Mouse (Mus musculus) heart, postnatal 10 days (tissue): ENCODE results near the gene Ugt1a7c. TPM values are rescaled to one million over a fixed set of nuclear protein-coding genes. Genes with fewer than 3 reads are reported as not detected.

Experiments used
- DNase-seq, 2 experiments: peaks; one replicate each; pipeline ENCODE4 v3.0.0; 2021
- intact Hi-C: fragments of 180-260 bp; cut with DNase I; formaldehyde crosslinking; loops from one replicate; pipeline ENCODE4 v1.15.1; 2025
- total RNA-seq, 2 experiments: library from RNA; stranded (reverse); gene quantifications; 2 replicates each; pipeline ENCODE4 v1.2.3; 2021

The Ugt1a7c gene
- total RNA-seq, 2 experiments from 2014 or later, result 1.3 to 1.7 TPM

- intact Hi-C loops, result no loop called here
- DNase-seq, result no peak
Measured at GRCm38 (mm10) chr1:88186325-88186935, 91.6 kb downstream of the Ugt1a7c start.

GRCm38 (mm10) chr1:88192136-88192535 lies 97.3 kb downstream of the Ugt1a7c start:
- intact Hi-C loops, result no loop called here
- DNase-seq, result no peak

- DNase-seq, result no peak
- intact Hi-C loops, result no loop called here
Measured at GRCm38 (mm10) chr1:88195687-88196086, 100.8 kb downstream of the Ugt1a7c start.

- no peak for DNase-seq
- intact Hi-C loops, result no loop called here
Measured at GRCm38 (mm10) chr1:88197443-88197842, 102.6 kb downstream of the Ugt1a7c start.

GRCm38 (mm10) chr1:88199996-88200395 lies 105.1 kb downstream of the Ugt1a7c start:
- intact Hi-C loops, result no loop called here
- DNase-seq, result no peak

- DNase-seq, result no peak
- intact Hi-C loops, result no loop called here
Measured at GRCm38 (mm10) chr1:88200456-88200855, 105.6 kb downstream of the Ugt1a7c start, which contains the start of gene Ugt1a2. Ugt1a2 (plus strand) TSS chr1:88200601.

GRCm38 (mm10) chr1:88205294-88205922 lies 110.5 kb downstream of the Ugt1a7c start, which contains the start of gene Dnajb3:
Dnajb3 (minus strand) TSS chr1:88205782.
- intact Hi-C loops, result no loop called here
- DNase-seq, result peak; percentile 77 to 80

- intact Hi-C loops, result no loop called here
- no peak for DNase-seq
Measured at GRCm38 (mm10) chr1:88206843-88207479, 112.1 kb downstream of the Ugt1a7c start.

- intact Hi-C loops, result no loop called here
- DNase-seq, result no peak
Measured at GRCm38 (mm10) chr1:88211812-88212211, 117.0 kb downstream of the Ugt1a7c start, which contains the start of gene Ugt1a1. Ugt1a1 (plus strand) TSS chr1:88211959.

- intact Hi-C loops, result no loop called here
- peak; percentile 0 to 6 for DNase-seq
Measured at GRCm38 (mm10) chr1:88212341-88213045, 117.6 kb downstream of the Ugt1a7c start.

- intact Hi-C loops, result no loop called here
- DNase-seq, result peak in 1 of 2 experiments; percentile 0
Measured at GRCm38 (mm10) chr1:88213061-88213460, 118.2 kb downstream of the Ugt1a7c start.

- intact Hi-C loops, result no loop called here
- peak; percentile 2 to 6 for DNase-seq
Measured at GRCm38 (mm10) chr1:88213766-88214461, 119.1 kb downstream of the Ugt1a7c start.

- peak in 1 of 2 experiments; percentile 3 for DNase-seq
- intact Hi-C loops, result no loop called here
Measured at GRCm38 (mm10) chr1:88214462-88214952, 119.6 kb downstream of the Ugt1a7c start.

- intact Hi-C loops, result no loop called here
- peak; percentile 1 to 5 for DNase-seq
Measured at GRCm38 (mm10) chr1:88215466-88216380, 120.9 kb downstream of the Ugt1a7c start.

GRCm38 (mm10) chr1:88216551-88216950 lies 121.7 kb downstream of the Ugt1a7c start:
- intact Hi-C loops, result no loop called here
- peak in 1 of 2 experiments; percentile 0 for DNase-seq

- intact Hi-C loops, result no loop called here
- DNase-seq, result peak in 1 of 2 experiments; percentile 7
Measured at GRCm38 (mm10) chr1:88217144-88217543, 122.3 kb downstream of the Ugt1a7c start.

- DNase-seq, result peak in 1 of 2 experiments; percentile 2
- intact Hi-C loops, result no loop called here
Measured at GRCm38 (mm10) chr1:88217576-88217975, 122.7 kb downstream of the Ugt1a7c start.

GRCm38 (mm10) chr1:88218051-88218450 lies 123.2 kb downstream of the Ugt1a7c start:
- intact Hi-C loops, result no loop called here
- peak in 1 of 2 experiments; percentile 2 for DNase-seq

- intact Hi-C loops, result no loop called here
- DNase-seq, result peak in 1 of 2 experiments; percentile 0
Measured at GRCm38 (mm10) chr1:88218591-88218990, 123.7 kb downstream of the Ugt1a7c start.
